Mouse (Mus musculus): ENCODE results near the gene Tfdp1.

Tfdp1 gene

DNA sequence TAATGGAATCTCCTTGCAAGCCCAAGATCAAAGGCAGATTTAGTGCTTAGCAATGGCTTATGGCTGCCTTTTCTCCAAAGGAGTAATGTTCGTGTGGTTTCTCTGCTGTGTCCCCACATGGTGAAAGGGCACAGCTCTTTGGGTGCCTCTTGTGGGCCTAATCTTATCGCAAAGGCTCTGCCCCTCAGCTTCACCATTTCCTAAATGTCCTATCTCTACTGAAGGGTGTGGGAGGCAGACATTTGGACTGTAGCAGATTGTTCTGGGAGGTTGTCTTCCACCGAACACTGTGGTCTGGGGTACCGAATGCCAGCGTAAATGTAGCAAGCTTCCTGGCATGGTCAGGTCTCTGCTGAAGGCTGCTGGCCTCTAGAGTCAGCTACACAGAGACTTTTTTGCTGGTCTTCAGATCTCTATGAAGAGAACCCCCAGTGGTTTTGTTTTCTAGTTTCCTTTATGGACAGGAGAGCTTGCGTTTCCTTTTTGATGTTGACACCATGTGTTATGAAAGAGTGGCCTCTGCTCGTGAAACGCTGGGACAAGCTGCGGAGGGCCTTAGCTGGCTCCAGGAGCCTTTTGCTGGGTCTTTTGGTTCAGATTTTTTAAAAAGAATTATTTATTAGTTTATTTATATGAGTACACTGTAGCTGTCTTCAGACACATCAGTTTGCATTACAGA is 14.7 kb downstream of the Tfdp1 start:
- DNase-seq, result no peak

DNA sequence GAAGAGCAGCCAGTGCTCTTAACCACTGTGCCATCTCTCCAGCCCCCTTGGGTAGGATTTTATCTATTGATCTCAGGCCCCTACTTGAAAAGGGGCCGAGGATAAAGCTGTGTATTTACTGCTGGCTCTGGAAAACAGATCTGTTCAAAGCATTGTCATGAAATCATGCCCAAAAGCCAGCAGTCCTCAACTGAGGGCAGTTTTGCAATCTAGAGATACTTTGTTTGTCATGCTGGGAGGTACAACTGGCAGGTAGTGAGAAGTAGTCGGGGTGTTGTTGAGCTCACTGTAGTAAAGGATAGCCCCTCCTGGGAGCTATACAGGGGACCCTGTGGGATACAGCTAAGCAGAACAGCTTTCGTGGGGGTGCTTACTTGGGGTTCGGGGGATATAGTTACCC is 15.3 kb downstream of the Tfdp1 start:
- no peak for DNase-seq

DNA sequence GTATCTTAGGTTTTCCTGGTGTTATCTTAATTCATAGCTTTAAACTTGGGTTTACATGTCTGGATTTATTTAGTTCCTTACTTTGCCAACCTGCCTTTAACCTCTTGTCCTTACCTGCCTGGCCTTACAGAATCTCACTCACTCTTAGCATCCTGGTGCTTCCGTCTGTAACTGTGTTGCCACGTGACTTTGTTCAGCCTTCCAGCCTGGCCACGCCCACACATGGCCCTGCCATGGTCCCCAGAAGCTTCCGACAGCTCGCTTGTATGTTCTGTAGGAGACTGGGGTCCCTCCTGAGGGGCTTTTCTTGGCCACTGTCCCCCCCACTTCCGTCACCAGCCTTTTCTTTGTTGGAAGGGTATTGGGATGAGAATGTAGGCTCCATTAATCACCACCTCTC is 17.7 kb downstream of the Tfdp1 start:
- no peak for DNase-seq

DNA sequence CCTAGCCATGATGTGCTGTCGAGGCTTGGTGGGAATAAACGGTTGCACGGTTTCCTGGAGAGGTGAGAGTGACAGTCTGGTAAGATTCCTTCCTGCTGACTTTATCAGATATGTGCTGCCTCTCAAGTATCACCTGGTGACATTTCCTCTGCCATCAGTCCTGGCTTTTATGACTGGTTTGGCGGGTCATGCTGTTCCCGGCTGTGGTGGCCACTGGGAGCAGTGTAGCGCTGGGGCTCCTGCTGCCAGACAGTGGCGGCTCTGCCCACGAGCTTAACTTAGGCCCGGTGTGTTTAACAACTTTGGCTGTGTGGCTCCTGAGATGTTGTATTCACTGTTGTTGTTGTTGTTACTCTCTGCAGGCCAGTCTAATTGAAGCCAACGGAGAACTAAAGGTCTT is 18.1 kb downstream of the Tfdp1 start:
- no peak for DNase-seq

DNA sequence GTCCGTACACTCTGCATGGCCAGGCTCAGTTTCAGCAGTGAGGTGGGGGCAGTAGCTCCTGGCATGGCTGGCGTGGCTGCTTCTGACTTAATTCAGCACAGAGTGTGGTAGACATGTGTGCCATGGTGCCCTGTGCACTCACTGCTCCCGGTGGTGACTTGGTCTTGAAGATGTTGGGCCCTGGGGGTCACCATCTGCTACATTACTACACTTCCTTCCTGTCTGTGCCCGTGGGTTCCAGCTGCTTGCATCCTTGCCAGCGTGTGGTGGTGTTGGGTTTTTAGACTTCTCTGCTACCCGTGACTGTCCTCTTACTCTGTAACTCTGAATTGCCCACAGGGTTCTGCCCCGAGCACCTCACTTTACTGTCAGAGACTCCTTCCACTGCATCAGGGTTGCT is 21.7 kb downstream of the Tfdp1 start:
- no peak for DNase-seq

DNA sequence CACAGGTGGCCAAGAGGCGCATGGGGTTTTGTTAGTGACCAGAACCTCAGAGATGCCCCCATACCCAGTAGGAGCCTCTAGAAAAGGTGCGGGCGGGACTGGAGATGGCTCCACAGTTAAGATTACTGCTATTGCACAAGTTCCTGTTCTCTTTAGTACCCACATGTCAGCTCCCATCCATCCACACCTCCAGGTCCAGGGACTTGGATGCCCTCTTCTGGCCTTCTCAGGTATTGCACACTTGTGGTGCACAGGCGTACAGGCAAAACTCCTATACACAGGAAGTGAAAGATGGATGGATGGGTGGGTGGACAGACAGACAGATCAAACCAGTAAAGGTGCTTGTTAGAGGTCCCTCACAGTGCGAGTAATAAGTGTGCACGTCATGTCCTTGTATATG is 23.3 kb downstream of the Tfdp1 start:
- peak in 1 of 2 experiments; percentile 23 for DNase-seq

DNA sequence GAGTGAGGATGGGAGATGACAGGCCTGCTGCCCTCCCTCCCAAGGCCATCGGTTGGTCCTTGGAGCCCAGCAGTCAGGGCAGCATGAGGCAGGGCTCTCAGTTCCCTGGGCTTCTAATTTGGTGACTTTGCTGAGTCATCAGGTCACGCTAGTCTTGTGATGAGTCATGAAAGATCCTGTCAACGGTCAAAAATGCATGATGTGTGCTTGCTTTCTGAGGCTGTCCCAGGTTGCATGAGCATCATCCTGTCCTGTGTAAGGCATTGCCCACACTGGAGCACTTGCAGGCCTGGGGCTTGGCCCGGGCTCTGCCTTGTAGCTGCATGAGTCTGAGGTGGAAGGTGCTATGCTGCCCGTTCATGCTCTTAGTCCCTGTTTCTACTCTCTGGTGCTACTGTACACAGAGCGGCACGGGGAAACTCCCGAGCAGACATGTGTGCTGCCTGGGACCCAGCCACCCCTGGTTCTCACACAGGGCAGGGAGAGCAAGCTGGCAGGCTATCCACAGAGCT is 34.7 kb downstream of the Tfdp1 start:
- no peak for DNase-seq

DNA sequence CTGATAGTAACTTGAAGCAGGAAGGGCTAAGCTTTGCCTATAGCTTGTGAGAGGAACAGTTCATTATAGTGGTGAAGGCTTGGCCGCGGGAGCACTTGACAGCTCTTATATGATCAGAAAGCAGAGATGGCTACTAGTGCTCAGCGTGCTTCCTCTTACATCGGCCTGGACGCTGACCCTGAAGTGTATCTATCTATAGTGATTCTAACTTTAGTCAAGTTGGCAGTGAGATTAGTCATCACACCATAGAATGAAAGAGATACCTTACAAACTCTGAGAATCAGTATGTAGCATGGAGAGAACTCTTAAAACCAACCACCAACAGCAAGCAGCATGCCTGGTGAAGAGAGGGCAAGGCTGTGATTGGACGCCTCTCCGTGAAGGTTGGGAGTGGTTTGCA is 43.1 kb downstream of the Tfdp1 start:
- no peak for DNase-seq

DNA sequence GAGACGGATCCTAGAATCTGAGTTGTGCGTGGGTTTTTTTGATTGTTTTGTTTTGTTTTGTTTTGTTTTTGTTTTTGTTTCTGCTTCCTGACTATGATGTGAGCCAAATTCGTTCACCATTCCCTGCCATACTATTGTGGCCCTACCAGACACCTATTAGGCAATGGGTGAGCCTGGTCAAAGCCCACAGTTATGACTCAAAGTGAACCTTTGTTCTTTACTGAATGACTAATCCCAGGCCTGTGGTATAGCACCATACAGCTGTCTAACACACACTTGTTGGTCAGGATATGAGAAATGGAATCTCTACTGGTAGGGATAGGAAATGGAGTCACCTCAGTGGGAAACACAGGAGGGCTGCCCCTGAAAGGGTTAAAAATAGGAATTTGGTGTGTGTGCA is 44.0 kb downstream of the Tfdp1 start:
- no peak for DNase-seq

DNA sequence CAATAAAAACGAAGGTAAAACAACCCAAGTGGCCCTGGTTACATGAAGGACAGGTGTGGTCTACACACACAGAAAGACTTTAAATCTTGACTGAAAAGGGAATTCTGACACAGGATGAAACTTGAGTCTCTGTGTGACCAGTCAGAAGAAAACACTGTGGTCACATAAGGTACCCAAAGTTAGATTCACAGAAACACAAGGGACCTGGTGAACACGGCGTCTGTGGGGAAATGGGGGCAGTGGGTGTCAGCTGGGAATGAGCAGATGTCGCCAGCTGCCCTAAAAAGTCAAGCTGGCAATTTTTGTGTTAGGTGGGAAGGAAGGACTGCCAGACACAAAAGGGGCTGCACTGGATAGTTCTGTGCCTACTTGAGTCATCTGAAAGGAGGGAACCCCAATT is 44.4 kb downstream of the Tfdp1 start:
- DNase-seq, result no peak

DNA sequence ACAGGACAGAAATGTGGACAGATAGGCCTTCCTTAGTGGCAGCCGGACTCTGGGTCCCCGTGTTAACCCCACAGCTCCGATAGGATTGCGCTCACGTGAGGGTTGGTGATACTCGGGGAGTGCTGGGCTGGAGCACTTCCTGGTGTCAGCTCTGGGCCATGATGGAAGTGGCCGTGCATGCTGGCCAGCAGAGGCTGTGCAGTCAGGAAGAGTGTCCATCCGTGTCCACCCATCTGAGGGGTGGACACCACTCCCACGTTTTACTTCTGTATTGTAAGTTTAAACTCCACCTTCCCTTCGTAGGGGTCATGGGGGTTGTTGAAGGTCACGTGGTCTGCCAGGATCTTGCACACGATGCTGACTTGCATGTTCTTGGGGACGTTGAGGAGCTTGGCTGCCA is 47.8 kb downstream of the Tfdp1 start:
- DNase-seq, result no peak

DNA sequence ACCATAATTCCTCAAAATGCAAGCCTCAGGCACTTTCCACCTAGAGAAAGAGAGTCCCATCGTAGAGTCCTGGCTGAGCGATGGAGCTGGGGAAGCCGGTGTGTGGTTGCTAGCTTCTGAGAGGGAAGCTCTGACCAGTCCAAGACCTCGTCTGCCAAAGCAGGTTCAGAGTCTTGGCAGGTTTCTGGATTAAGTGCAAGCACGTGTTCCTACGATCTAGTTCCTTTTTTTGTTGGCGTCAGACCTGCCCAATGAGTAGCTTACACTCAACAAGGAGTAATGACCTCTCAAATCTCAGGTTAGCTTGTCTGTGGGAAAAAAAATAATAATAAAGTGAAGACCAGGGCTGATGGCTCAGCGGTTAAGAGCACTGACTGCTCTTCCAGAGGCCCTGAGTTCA is 49.2 kb downstream of the Tfdp1 start:
- DNase-seq, result no peak

DNA sequence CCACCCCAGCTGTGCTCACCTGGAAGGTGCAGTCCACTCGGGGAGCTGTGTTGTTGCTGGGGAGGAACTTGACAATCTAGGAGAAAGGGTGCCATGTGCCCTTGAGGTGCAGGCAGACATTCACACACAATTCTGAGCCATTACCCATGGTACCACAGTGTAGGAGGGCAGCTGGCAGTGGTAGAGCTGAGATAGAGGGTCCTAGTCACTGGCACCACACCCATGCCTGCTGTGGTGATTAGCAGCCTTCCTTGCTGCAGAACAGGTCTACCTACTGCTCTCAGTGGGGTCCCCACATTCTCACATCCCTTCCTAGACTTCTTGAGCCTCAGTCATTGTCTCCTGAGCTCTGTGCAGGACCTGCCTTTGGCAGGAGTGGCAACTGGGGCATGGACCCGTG is 50.2 kb downstream of the Tfdp1 start:
- no peak for DNase-seq

DNA sequence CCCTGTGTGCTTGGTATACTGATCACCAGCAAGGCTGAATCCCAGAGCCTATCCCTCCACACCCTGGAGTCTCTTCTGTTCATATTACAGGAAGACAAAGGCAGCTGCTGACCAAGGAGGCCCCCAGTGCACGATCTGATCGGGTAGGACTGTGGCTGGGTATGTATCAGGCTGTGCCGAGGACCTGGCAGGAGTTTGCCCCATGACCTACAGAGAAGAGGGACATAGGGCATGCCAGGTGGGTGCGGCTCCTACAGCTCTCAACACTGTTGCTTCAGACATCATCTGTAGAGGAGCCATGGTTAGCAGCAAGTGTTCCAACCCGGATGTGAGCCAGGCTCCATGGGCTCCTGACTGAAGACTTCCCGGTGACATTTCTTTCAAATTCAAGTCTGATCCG is 55.3 kb downstream of the Tfdp1 start:
- DNase-seq, result no peak

DNA sequence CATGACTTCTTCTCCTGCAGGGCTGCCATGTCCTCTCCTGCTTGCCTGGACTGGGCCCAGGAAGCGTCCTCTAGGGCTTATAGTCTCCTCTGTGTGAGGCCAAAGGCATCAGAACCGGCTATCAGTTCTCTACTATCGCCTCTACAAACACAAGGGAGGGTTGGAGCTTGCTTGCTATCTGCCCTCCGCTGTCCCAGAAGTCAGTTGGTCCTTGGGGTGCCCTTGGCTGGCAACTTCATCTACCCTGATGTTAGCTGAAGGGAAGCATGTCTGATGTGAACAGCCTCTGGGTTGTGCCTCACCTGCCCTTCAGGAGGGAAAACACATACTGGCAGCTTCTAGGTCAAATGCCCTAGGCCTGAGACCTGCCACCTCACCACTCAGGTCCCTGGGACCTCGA is 58.2 kb downstream of the Tfdp1 start, which contains the start of gene Atp4b:
Gene Atp4b, minus strand, starts transcription at position 101 of the 400 bp plus-strand sequence.
- no peak for DNase-seq

DNA sequence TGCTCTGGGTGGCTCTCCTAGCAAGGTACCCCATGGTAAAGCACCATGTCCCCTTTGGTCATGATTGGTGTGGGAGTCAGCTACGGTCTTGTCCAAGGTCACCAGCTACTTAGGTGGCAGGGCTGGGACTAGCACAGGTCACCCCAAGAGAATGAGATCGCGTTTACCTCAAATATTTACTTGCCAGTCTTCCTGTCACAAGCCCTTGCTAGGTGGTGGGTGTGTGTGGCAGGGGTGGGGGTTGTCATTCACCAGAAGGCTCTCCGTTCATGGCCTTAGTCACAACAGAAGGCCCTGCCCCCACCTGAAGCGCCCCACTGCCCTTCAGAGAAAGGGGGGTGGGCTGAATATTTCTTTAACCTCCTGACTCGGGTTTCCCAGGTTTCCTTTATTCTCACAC is 65.0 kb downstream of the Tfdp1 start:
- no peak for DNase-seq

DNA sequence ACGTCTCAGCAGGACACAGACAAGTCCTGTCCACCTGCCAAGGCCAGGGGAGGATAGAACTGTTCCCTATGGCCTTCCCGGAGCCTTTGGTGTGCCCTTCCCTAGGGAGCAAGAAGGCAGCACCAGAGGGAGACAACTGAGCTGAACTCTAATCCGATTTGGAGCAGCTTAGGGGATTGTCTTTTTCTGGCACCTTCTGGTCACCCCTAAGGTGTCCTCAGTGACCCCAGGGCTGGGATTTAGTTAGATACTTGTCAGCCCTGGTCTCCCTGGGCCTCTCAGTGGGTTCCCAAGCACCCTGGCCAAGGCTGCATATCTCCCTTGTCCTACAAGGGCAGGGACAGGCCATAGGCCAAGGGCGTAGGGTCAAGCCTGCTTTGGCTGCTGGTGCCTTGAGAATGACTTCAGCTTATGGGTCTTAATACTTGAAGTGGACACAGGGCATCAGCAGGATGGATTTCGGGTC is 66.1 kb downstream of the Tfdp1 start, which contains the start of gene Grk1:
Gene Grk1, plus strand, starts transcription at position 416 of the 466 bp plus-strand sequence.
- DNase-seq, result no peak

DNA sequence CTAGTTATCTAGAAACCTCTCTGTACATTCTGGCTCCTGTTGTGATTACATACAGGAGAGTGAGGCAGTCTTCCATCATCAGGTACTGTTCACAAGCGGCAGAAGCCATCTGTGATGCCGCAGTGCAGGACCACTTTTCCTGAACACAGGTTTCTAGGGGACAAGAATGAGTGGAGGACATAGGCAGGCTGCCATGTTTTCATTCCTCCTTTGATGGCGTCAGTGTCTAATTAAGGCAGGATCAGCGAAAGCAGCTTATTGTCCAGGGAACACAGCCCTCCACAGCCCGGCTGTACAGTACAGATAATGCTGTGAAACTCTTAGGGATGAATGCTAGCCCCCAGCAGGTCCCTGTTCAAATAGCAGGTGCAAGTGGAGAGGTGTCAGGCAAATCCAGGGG is 67.5 kb downstream of the Tfdp1 start:
- no peak for DNase-seq

DNA sequence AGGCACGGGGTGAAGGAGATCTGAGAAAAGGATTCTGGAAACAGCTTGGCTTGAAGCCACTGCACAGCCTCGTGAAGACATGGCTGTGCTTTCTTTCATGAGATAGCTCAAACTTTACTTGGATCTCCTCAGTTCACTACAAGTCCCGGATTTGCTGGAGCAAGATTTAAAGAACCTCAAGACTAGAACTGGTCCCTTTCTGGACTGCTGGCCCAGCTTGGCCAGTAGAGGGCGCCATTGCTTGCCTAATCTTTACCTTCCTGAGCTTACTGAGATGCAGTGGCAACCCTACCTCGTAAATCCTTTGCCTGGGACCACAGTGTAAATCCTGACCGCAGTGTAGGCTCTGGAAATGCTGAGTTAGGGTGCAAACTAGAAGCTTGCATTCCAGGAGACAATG is 73.0 kb downstream of the Tfdp1 start:
- DNase-seq, result peak; percentile 79 to 86

DNA sequence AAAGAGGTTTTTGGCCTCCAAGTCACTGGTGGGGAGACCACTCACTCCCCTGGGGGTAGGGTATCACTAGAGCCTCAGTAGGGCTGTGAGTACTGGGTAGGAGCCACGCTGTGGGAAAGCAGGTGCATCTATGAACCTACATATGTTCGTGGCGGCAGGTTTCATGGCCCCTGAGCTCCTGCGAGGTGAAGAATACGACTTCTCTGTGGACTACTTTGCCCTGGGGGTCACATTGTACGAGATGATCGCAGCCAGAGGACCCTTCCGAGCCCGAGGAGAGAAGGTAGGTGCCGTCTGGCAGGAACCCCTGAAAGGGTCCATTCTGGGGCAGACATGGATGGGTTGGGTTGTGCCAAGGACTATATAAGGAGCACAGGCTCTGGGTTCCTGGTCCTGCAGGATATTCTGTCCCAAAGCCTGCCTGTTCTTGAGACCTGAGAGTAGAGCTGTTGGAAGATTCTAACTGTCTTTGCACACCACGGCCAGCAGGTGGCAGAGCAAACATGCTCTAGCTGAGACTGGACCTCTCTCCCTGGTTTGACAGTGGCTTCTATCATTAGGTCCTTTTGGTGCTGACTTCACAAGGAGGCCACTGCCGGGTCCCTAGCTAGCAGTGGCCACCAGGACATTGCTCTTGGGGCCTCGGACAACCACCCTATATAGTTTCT is 74.5 kb downstream of the Tfdp1 start:
- peak; percentile 79 to 85 for DNase-seq

DNA sequence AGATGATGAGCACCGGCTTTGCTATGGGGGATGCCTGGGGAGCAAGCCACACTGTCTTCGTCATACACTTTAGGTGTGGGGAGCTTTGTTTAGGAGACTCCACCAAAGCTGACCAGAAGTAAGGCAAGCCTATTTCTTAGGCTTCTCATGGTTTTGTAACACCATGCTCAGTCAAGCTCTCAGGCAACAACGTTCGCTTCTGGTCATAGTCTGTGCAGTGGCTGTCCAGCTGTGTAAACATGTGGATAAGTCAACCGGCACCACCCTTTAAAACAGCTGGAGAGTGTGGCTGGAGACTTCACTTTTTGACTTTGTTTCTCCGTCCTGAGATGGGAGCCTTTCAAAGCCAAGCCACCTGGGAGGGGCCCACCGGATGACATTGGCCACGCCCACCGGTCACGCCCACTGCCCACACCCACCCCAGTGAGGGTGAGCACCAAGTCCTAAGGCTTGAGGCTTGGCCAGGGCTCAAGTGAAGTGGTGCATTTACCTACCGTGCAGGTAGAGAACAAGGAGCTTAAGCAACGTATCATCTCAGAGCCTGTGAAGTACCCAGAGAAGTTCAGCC is 75.4 kb downstream of the Tfdp1 start:
- DNase-seq, result peak in 1 of 2 experiments; percentile 12

DNA sequence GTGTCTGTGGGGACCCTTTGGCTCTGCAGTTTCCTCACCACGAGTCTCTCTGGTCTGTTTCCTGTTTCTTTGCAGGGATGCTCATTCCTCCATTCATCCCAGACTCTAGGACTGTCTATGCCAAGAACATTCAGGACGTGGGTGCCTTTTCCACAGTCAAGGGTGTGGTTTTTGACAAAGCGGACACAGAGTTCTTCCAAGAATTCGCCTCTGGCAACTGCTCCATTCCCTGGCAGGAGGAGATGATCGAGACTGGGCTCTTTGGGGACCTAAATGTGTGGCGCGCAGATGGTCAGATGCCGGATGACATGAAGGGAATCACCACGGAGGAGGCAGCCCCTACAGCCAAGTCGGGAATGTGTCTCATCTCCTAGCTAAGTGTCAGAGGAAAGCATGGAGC is 77.3 kb downstream of the Tfdp1 start:
- peak; percentile 18 for DNase-seq

DNA sequence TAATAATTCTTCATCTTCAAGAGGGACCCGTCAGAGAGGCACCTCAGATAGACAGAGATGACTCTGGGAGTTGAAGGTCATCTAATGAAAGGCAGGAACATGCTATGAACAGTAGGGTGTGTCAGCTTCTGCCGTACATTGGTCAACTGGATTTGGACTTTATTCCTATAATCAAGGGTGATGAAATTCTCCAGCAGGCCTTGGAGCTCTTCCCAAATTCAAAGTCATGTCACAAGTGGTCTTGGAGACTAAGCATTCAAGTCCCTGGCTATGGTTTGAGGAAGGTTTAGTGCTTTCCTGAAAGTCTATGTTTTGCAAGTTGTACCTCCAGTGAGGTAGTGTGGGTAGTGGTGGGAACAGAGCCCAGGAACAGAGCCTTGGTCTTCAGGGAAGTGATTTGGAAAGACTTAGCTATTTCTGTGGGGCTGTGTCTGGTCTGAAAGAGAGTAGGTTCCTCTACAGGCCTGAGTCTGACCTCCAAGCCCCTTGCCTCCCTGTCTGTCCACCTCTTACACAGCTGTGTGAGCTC is 80.6 kb downstream of the Tfdp1 start:
- DNase-seq, result no peak

DNA sequence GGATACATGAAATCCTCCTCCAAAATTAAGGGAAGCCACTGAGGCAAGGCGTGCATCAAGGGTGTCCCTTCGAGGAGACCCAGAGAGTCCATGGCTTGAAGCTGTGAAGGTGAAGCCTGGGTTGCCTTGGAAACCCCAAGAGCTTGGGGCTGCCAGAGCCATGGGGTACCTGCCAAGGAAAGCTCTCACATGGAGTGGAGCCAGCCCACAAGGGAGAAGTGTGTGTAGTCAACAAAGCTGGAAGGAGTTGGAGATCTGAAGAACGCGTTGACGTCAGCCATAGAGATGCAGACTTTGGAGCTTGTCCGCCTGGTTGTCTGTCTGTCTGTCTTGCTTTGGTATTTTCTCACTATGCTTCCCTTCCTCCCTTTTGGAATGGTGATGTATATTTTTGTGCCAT is 82.4 kb downstream of the Tfdp1 start:
- DNase-seq, result peak; percentile 25 to 32
